Mouse (Mus musculus): ENCODE data around the gene Phlpp1. TPM values are rescaled to one million over a fixed set of nuclear protein-coding genes. Genes with fewer than 3 reads are reported as not detected.
"Not testable (repeated sequence)": the region's sequence is repeated elsewhere in the genome, so short reads cannot be mapped to it uniquely, and the experiment has no call there.

Phlpp1 gene
- polyA plus RNA-seq, 1 experiment from 2014 or later, result 8.8 TPM

- no peak for ATAC-seq (ENCODE audit: low FRiP score, low read depth)
- Histone ChIP-seq H3K27ac (no peak overlapping the region), H3K36me3 (no peaks in the 10 kb centered on the region), H3K27me3 (replicated peaks) (no peaks in the 10 kb centered on the region), H3K4me1 (no peaks in the 10 kb centered on the region), H3K4me2 (replicated peaks) (no peak overlapping the region), H3K9me3 (no peaks in the 10 kb centered on the region), H3K4me3 (no peak overlapping the region), H3K9ac (no peak overlapping the region)
- 83% methylated on average over 2 of the region's 2 CpGs for WGBS
Measured at GRCm38 (mm10) chr1:106310285-106310684, 138.7 kb downstream of the Phlpp1 start.

DNA sequence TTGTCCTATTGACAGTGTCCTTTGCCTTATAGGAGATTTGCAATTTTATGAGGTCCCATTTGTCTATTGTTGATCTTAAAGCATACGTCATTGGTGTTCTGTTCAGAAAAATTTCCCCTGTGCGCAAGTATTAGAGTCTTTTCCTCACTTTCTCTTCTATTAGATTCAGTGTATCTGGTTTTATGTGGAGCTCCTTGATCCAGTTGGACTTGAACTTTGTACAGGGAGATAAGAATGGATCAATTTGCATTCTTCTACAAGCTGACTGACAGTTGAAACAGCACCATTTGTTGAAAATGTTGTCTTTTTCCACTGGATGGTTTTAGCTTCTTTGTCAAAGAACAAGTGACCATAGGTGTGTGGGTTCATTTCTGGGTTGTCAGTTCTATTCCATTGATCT lies 140.3 kb downstream of the Phlpp1 start:
- H3K4me1 ChIP-seq; H3K27me3 ChIP-seq (replicated peaks); H3K27ac ChIP-seq; H3K4me2 ChIP-seq (replicated peaks); H3K36me3 ChIP-seq; H3K4me3 ChIP-seq; H3K9ac ChIP-seq; H3K9me3 ChIP-seq; ATAC-seq (ENCODE audit: low FRiP score, low read depth): not testable (repeated sequence)
- WGBS, result 92% methylated on average over 2 of the region's 2 CpGs

- WGBS, result 85% methylated on average over 4 of the region's 4 CpGs
- Histone ChIP-seq H3K4me2 (replicated peaks) (no peak overlapping the region), H3K9me3 (no peaks in the 10 kb centered on the region), H3K27me3 (replicated peaks) (no peaks in the 10 kb centered on the region), H3K4me3 (no peak overlapping the region), H3K27ac (no peak overlapping the region), H3K36me3 (no peaks in the 10 kb centered on the region), H3K4me1 (no peaks in the 10 kb centered on the region), H3K9ac (no peak overlapping the region)
- ATAC-seq (ENCODE audit: low FRiP score, low read depth), result no peak
Measured at GRCm38 (mm10) chr1:106314476-106314875, 142.9 kb downstream of the Phlpp1 start.

GRCm38 (mm10) chr1:106316641-106317304 lies 145.2 kb downstream of the Phlpp1 start:
- Histone ChIP-seq H3K4me3 (no peak overlapping the region), H3K4me2 (replicated peaks) (no peak overlapping the region), H3K9ac (no peak overlapping the region), H3K9me3 (no peaks in the 10 kb centered on the region), H3K27ac (no peak overlapping the region), H3K4me1 (no peaks in the 10 kb centered on the region), H3K27me3 (replicated peaks) (no peaks in the 10 kb centered on the region), H3K36me3 (no peaks in the 10 kb centered on the region)
- no peak for ATAC-seq (ENCODE audit: low FRiP score, low read depth)
- WGBS, result 83% methylated on average over 4 of the region's 4 CpGs

GRCm38 (mm10) chr1:106318341-106318740 lies 146.8 kb downstream of the Phlpp1 start:
- Histone ChIP-seq H3K4me3 (no peak overlapping the region), H3K27me3 (replicated peaks) (no peaks in the 10 kb centered on the region), H3K9me3 (no peaks in the 10 kb centered on the region), H3K4me2 (replicated peaks) (no peak overlapping the region), H3K4me1 (no peaks in the 10 kb centered on the region), H3K9ac (no peak overlapping the region), H3K36me3 (no peaks in the 10 kb centered on the region), H3K27ac (no peak overlapping the region)
- ATAC-seq (ENCODE audit: low FRiP score, low read depth), result no peak
- 92% methylated on average over 5 of the region's 5 CpGs for WGBS

DNA sequence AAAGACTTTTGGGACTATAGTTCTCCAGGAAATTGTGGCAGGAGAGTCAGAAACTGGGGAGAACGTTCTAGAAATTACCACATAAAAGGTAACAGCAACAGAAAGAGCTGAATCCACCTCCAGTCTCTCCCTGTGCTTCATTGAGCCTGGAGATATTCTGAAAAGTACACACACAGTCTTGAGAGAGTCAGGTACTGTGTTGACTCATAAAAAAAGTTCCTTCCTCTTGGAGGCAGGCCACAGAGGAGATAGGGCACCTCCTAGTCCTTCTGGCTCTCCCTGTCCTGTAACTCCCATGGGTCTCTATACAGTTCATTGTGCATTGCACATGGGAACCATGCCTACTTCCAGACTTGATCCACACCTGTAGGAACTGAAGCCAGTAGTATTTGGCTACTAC lies 149.0 kb downstream of the Phlpp1 start:
- no peaks in the 10 kb centered on the region for H3K9me3 ChIP-seq
- H3K4me1 ChIP-seq, result no peaks in the 10 kb centered on the region
- no peak overlapping the region for H3K4me2 ChIP-seq (replicated peaks)
- H3K36me3 ChIP-seq, result no peaks in the 10 kb centered on the region
- no peak overlapping the region for H3K9ac ChIP-seq
- WGBS, result 93% methylated on average over 1 of the region's 1 CpGs
- H3K4me3 ChIP-seq, result no peak overlapping the region
- no peak overlapping the region for H3K27ac ChIP-seq
- no peak for ATAC-seq (ENCODE audit: low FRiP score, low read depth)
- no peaks in the 10 kb centered on the region for H3K27me3 ChIP-seq (replicated peaks)

DNA sequence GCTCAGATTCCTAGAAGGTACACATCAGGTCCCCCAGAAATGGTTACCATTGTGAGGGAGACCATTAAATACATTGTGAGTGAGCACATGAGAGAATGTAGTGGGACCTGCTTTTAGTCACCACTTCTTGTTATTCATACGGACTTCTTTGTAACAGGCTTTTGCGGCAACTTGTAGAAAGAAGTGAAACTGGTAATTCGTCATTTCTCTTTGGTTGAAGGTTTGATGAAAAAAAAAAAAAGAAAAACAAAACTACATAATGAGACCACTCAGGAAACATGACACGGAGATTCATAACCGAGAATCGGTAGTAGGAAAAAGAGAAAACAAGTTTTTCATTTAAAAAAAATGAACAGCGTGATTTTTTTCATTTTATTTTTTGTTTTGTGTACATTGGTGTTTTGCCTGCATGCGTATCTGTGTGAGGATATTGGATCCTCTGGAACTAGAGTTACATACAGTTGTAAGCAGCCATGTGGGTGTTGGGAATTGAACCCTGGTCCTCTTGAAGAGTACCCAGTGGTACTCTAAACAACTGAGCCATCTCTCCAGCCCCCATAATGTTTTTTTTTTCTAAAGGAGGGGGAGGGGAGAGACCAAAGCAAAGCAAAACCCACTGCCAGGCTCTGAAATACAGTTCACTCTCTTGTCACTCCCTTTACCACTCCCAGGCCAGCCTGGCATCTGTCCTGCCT lies 150.0 kb downstream of the Phlpp1 start:
- Histone ChIP-seq H3K9ac (no peak overlapping the region), H3K27ac (no peak overlapping the region), H3K27me3 (replicated peaks) (no peaks in the 10 kb centered on the region), H3K4me1 (no peaks in the 10 kb centered on the region), H3K36me3 (no peaks in the 10 kb centered on the region), H3K4me2 (replicated peaks) (no peak overlapping the region), H3K4me3 (no peak overlapping the region), H3K9me3 (no peaks in the 10 kb centered on the region)
- WGBS, result 92% methylated on average over 8 of the region's 8 CpGs
- ATAC-seq (ENCODE audit: low FRiP score, low read depth), result no peak

DNA sequence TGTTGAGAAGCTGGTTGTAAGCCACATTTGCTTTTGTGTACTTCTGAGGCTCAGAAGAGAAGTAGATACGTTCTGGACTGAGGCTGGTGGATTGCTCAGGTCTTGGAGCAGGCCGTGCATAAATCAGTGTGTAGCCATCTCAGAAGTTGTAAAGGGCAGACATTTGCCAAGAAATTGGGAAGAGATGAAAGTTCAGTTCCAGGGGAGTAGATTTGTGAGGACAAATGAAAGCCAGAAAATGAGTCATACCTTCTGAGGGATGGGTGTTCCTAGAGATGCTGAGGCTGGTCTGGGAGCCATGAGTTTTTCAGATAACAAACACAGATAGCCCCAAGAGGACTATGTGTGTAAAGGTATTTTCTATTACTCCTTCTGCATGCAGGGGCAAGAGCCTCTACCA lies 155.1 kb downstream of the Phlpp1 start:
- Histone ChIP-seq H3K4me1 (no peaks in the 10 kb centered on the region), H3K27ac (no peak overlapping the region), H3K4me2 (replicated peaks) (no peak overlapping the region), H3K9ac (no peak overlapping the region), H3K4me3 (no peak overlapping the region), H3K36me3 (no peaks in the 10 kb centered on the region), H3K27me3 (replicated peaks) (no peaks in the 10 kb centered on the region), H3K9me3 (no peaks in the 10 kb centered on the region)
- WGBS, result 83% methylated on average over 2 of the region's 2 CpGs
- no peak for ATAC-seq (ENCODE audit: low FRiP score, low read depth)

DNA sequence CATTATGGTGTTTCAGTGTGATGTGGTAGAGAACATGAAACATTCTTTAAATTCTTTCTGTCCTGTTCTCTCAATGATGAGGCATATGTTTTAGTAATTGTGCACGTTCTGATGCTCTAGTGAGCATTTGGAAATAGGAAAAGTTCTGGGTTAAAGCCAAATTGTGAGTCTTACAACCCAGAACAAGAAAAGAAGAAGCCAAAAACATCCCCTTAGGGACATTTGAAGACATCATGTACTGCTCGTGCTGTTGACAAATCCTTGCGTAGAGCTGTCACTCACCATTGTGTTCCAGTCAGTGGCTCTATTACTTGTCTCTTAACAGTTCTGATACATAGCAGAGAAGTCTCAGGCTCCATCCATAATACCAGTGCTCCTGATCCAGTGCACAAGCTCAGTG lies 170.5 kb downstream of the Phlpp1 start:
- no peaks in the 10 kb centered on the region for H3K9me3 ChIP-seq
- ATAC-seq (ENCODE audit: low FRiP score, low read depth), result no peak

DNA sequence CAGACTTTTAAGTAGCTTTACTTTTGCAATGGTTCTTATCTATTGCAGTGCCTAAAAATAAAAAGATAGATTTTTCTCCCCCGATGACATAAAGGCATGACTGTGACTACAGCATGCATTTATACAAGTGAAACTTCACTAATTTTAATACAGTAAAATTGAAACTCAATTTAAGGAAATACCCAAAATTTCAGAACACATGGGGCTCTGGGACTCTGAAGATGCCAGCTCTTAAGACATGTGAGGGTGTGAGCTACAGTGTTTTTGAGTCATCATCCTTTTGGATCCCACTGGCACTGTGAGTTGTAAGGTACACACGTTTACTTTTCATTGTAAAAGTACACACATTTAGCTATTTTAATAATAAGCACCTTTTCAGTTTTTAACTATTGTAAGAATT lies 173.7 kb downstream of the Phlpp1 start:
- Histone ChIP-seq H3K27me3 (replicated peaks) (no peaks in the 10 kb centered on the region), H3K27ac (no peak overlapping the region), H3K36me3 (peaks cover 7% of the 10 kb centered on the region; the same call in 1 of the 2 replicates), H3K9ac (no peak overlapping the region), H3K4me2 (replicated peaks) (no peak overlapping the region), H3K4me1 (no peaks in the 10 kb centered on the region), H3K9me3 (no peaks in the 10 kb centered on the region), H3K4me3 (no peak overlapping the region)
- ATAC-seq (ENCODE audit: low FRiP score, low read depth), result no peak
- WGBS, result 90% methylated on average over 2 of the region's 2 CpGs

More for the DNA sequence above, 170.5 kb downstream of the Phlpp1 start:
- 85% methylated on average over 3 of the region's 3 CpGs for WGBS
- no peak overlapping the region for H3K27ac ChIP-seq
- H3K36me3 ChIP-seq, result peaks cover 14% of the 10 kb centered on the region; the same call in 1 of the 2 replicates
- H3K4me1 ChIP-seq, result no peaks in the 10 kb centered on the region
- no peak overlapping the region for H3K4me3 ChIP-seq
- no peak overlapping the region for H3K9ac ChIP-seq
- H3K4me2 ChIP-seq (replicated peaks), result no peak overlapping the region
- no peaks in the 10 kb centered on the region for H3K27me3 ChIP-seq (replicated peaks)

GRCm38 (mm10) chr1:106346776-106347175 lies 175.2 kb downstream of the Phlpp1 start:
- H3K4me1 ChIP-seq, result no peaks in the 10 kb centered on the region
- WGBS, result 98% methylated on average over 3 of the region's 3 CpGs
- no peaks in the 10 kb centered on the region for H3K27me3 ChIP-seq (replicated peaks)
- H3K9ac ChIP-seq, result no peak overlapping the region
- H3K4me2 ChIP-seq (replicated peaks), result no peak overlapping the region
- H3K36me3 ChIP-seq, result peaks cover 14% of the 10 kb centered on the region; the same call in 1 of the 2 replicates
- H3K27ac ChIP-seq, result no peak overlapping the region
- ATAC-seq (ENCODE audit: low FRiP score, low read depth), result no peak
- H3K9me3 ChIP-seq, result no peaks in the 10 kb centered on the region
- no peak overlapping the region for H3K4me3 ChIP-seq

- 91% methylated on average over 3 of the region's 3 CpGs for WGBS
- no peak for ATAC-seq (ENCODE audit: low FRiP score, low read depth)
- Histone ChIP-seq H3K4me2 (replicated peaks) (no peak overlapping the region), H3K36me3 (peaks cover 10% of the 10 kb centered on the region; the same call in 1 of the 2 replicates), H3K4me1 (no peaks in the 10 kb centered on the region), H3K4me3 (no peak overlapping the region), H3K9me3 (no peaks in the 10 kb centered on the region), H3K27me3 (replicated peaks) (no peaks in the 10 kb centered on the region), H3K9ac (no peak overlapping the region), H3K27ac (no peak overlapping the region)
Measured at GRCm38 (mm10) chr1:106349116-106349515, 177.6 kb downstream of the Phlpp1 start.

DNA sequence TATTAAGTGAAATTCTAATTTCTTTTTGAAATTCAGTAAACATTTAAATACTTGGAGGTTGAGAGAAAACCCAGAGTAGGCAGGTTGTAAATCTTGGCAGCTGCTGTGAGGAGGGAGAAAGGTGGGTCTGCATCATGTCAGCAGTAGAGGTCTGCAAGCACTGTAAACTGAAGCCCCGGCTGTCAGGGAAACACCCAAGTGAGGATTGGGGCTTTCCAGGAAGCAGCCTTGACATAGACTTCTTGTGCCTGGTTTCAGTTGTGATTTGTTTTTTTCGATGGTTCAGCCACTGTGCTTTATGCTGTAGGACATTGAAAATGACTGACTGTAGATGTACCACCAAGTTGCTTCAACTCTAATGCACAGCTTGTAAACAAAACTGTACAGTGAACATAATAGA lies 180.0 kb downstream of the Phlpp1 start:
- no peak for ATAC-seq (ENCODE audit: low FRiP score, low read depth)
- Histone ChIP-seq H3K4me1 (no peaks in the 10 kb centered on the region), H3K27ac (no peak overlapping the region), H3K9ac (no peak overlapping the region), H3K9me3 (no peaks in the 10 kb centered on the region), H3K4me3 (no peak overlapping the region), H3K36me3 (peaks cover 10% of the 10 kb centered on the region; the same call in 1 of the 2 replicates), H3K4me2 (replicated peaks) (no peak overlapping the region), H3K27me3 (replicated peaks) (no peaks in the 10 kb centered on the region)
- 70% methylated on average over 2 of the region's 2 CpGs for whole genome bisulfite sequencing

Measured in neural tube, embryonic 12.5 days (tissue).